Comparison of ENCODE assay signal across 9 mouse cellular contexts in genomic region chr5:135257559-135257958, GRCm38 (mm10). TPM values are rescaled to one million over a fixed set of nuclear protein-coding genes. Genes with fewer than 3 reads are reported as not detected.
A peak's percentile ranks its signal among the peaks of the same experiment; 100 is the strongest.
DNase-seq lines count a peak whose midpoint lies in the region; ATAC-seq and TF ChIP-seq lines count a peak whose summit lies in the region.
"Had no signal": no experiment of that assay in that cellular context is flagged by ENCODE, and none has a peak within 500 bp of the region (broad histone marks: within the 10 kb centered on the region; RNA-seq: fewer than 3 reads in every experiment).

No protein-coding gene starts in this region.

- TF ChIP-seq CTCF in lung, postnatal 0 days (IDR thresholded peaks at IDR 0.05) = 0 out of 2 replicates have a peak, but pooled peaks have one; percentile 15
- peak; percentile 27 for TF ChIP-seq CTCF in stomach, postnatal 0 days (IDR thresholded peaks at IDR 0.05; ENCODE audit: low read depth)

- no peak overlapping the region for H3K4me2 ChIP-seq in lung, postnatal 0 days (replicated peaks; ENCODE audit: low read depth, low read length)
- H3K4me2 ChIP-seq in embryonic facial prominence, embryonic 12.5 days (replicated peaks) = no peak overlapping the region
- no peak overlapping the region for H3K4me2 ChIP-seq in hindbrain, embryonic 13.5 days
- H3K4me2 ChIP-seq in stomach, postnatal 0 days (replicated peaks; ENCODE audit: low read depth) = no peak overlapping the region

- no peak for DNase-seq in lung, postnatal 0 days (ENCODE audit: low spot score)
- DNase-seq in lung, postnatal 25 days (ENCODE audit: low spot score) = no peak
- DNase-seq in stomach, postnatal 0 days (ENCODE audit: low spot score) = no peak
- DNase-seq in layer of hippocampus, adult 18-20 months (ENCODE audit: low spot score in 2 of 2) = no peak
- DNase-seq in right cerebral cortex, postnatal 25 days = no peak
- DNase-seq: cerebellum, adult 9-10 months had no signal

- no peak overlapping the region for H3K9ac ChIP-seq in lung, postnatal 0 days (replicated peaks; ENCODE audit: low read depth)
- no peak overlapping the region for H3K9ac ChIP-seq in embryonic facial prominence, embryonic 12.5 days
- no peak overlapping the region for H3K9ac ChIP-seq in hindbrain, embryonic 13.5 days
- H3K9ac ChIP-seq in stomach, postnatal 0 days (ENCODE audit: low read length) = no peak overlapping the region

- WGBS in lung, postnatal 0 days = 85% methylated on average over 12 of the region's 12 CpGs
- 80% methylated on average over 12 of the region's 12 CpGs for WGBS in embryonic facial prominence, embryonic 12.5 days
- WGBS in hindbrain, embryonic 13.5 days = 84% methylated on average over 12 of the region's 12 CpGs
- WGBS in stomach, postnatal 0 days = 85% methylated on average over 12 of the region's 12 CpGs

- H3K27ac ChIP-seq in lung, postnatal 0 days (ENCODE audit: low read length) = no peak overlapping the region
- H3K27ac ChIP-seq in embryonic facial prominence, embryonic 12.5 days = peak overlapping the region; percentile 96
- peak overlapping the region; percentile 87 for H3K27ac ChIP-seq in hindbrain, embryonic 13.5 days
- H3K27ac ChIP-seq in stomach, postnatal 0 days (replicated peaks) = no peak overlapping the region

- no peak for TF ChIP-seq EP300 in lung, postnatal 0 days (IDR thresholded peaks at IDR 0.05)
- no peak for TF ChIP-seq EP300 in stomach, postnatal 0 days (optimal IDR thresholded peaks at IDR 0.05)

- no peaks in the 10 kb centered on the region for H3K36me3 ChIP-seq in lung, postnatal 0 days (ENCODE audit: insufficient read depth, low read length)
- H3K36me3 ChIP-seq in embryonic facial prominence, embryonic 12.5 days = no peaks in the 10 kb centered on the region
- no peaks in the 10 kb centered on the region for H3K36me3 ChIP-seq in hindbrain, embryonic 13.5 days
- no peaks in the 10 kb centered on the region for H3K36me3 ChIP-seq in stomach, postnatal 0 days (ENCODE audit: control insufficient read depth, insufficient read depth, low read length)

- H3K27me3 ChIP-seq in lung, postnatal 0 days (replicated peaks; ENCODE audit: insufficient read depth, low read length) = no peaks in the 10 kb centered on the region
- H3K27me3 ChIP-seq in embryonic facial prominence, embryonic 12.5 days = no peaks in the 10 kb centered on the region
- no peaks in the 10 kb centered on the region for H3K27me3 ChIP-seq in hindbrain, embryonic 13.5 days
- H3K27me3 ChIP-seq in stomach, postnatal 0 days (ENCODE audit: control insufficient read depth, insufficient read depth, low read length) = no peaks in the 10 kb centered on the region

- H3K9me3 ChIP-seq in lung, postnatal 0 days (ENCODE audit: low read length) = no peaks in the 10 kb centered on the region
- peaks cover 4% of the 10 kb centered on the region; the same call in 1 of the 2 replicates for H3K9me3 ChIP-seq in embryonic facial prominence, embryonic 12.5 days
- H3K9me3 ChIP-seq in hindbrain, embryonic 13.5 days = no peaks in the 10 kb centered on the region
- no peaks in the 10 kb centered on the region for H3K9me3 ChIP-seq in stomach, postnatal 0 days (ENCODE audit: control insufficient read depth, low read length)

- no peak for ATAC-seq in lung, postnatal 0 days
- no peak for ATAC-seq in embryonic facial prominence, embryonic 12.5 days (ENCODE audit: insufficient number of reproducible peaks, insufficient read depth, low FRiP score, low TSS enrichment)
- no peak for ATAC-seq in hindbrain, embryonic 13.5 days (ENCODE audit: low FRiP score)
- no peak for ATAC-seq in stomach, postnatal 0 days (ENCODE audit: low FRiP score, low TSS enrichment)
- ATAC-seq: activated CD4-positive, CD25-positive, alpha-beta regulatory T cell, adult 4 months had no signal

- H3K4me1 ChIP-seq in lung, postnatal 0 days (ENCODE audit: insufficient read depth, low read depth, low read length) = no peaks in the 10 kb centered on the region; the same call in 1 of the 2 replicates
- H3K4me1 ChIP-seq in embryonic facial prominence, embryonic 12.5 days = peaks cover 27% of the 10 kb centered on the region
- H3K4me1 ChIP-seq in hindbrain, embryonic 13.5 days (replicated peaks) = peaks cover 40% of the 10 kb centered on the region
- H3K4me1 ChIP-seq in stomach, postnatal 0 days (replicated peaks; ENCODE audit: control insufficient read depth, insufficient read depth) = no peaks in the 10 kb centered on the region; the same call in 1 of the 2 replicates

- H3K4me3 ChIP-seq in lung, postnatal 0 days (ENCODE audit: low read depth, low read length) = no peak overlapping the region
- no peak overlapping the region for H3K4me3 ChIP-seq in embryonic facial prominence, embryonic 12.5 days
- H3K4me3 ChIP-seq in hindbrain, embryonic 13.5 days = no peak overlapping the region
- no peak overlapping the region for H3K4me3 ChIP-seq in stomach, postnatal 0 days (ENCODE audit: low read depth, low read length)

RNA-seq across cellular contexts. Expression of gene Fzd9, which starts 6.5 kb away (rescaled TPM):
- 0.19 and 0.33 TPM in 2 replicates for polyA plus RNA-seq in lung, postnatal 0 days (2015; fragmentation: Nextera tagmentation; extraction: Ambion mirVana)
- polyA plus RNA-seq in embryonic facial prominence, embryonic 12.5 days (2016; fragmentation: Nextera tagmentation; extraction: Ambion mirVana) = 13.2 and 15.6 TPM in 2 replicates
- 12.3 and 14.3 TPM in 2 replicates for polyA plus RNA-seq in hindbrain, embryonic 13.5 days (2015; fragmentation: Nextera tagmentation; extraction: Ambion mirVana)
- polyA plus RNA-seq in stomach, postnatal 0 days (2015; fragmentation: Nextera tagmentation; extraction: Ambion mirVana) = 0.42 and 0.54 TPM in 2 replicates
- 1 to 10 TPM; 5.6 to 5.8 TPM for total RNA-seq in layer of hippocampus, adult 18-20 months (2021)
- polyA plus RNA-seq: activated CD4-positive, CD25-positive, alpha-beta regulatory T cell, adult 4 months had no signal

Comparison
In these comparisons a context has a peak if more than half of its experiments do, and no peak if none do; other contexts are left out.
1. H3K27ac ChIP-seq: peak in embryonic facial prominence, embryonic 12.5 days (single experiment) and hindbrain, embryonic 13.5 days (single experiment); none in lung, postnatal 0 days (single experiment) and stomach, postnatal 0 days (single experiment).